Mouse (Mus musculus) ovary, adult 2 months (tissue): ENCODE data around the gene Gm13275. TPM values are rescaled to one million over a fixed set of nuclear protein-coding genes. Genes with fewer than 3 reads are reported as not detected.

Source experiments
- polyA plus RNA-seq: library from polyadenylated mRNA; depleted of rRNA; stranded (reverse); fragments of >200 nt; gene quantifications from 2 replicates; pipeline ENCODE4 v1.2.3, GENCODE M21; 2012; rRNA removed

The Gm13275 gene
- polyA plus RNA-seq, 1 experiment, result not detected

Other genes starting within 250 kb of the Gm13275 start
- not detected in 2 replicates for gene Ifna15, start 236.2 kb upstream of the Gm13275 start, polyA plus RNA-seq
- not detected in 2 replicates for gene Ifna14, start 222.7 kb upstream of the Gm13275 start, polyA plus RNA-seq
- not detected in 2 replicates for gene Ifna9, start 202.1 kb upstream of the Gm13275 start, polyA plus RNA-seq
- gene Ifna12, start 191.1 kb upstream of the Gm13275 start, polyA plus RNA-seq, result not detected in 2 replicates
- gene C87499, start 160.1 kb upstream of the Gm13275 start, polyA plus RNA-seq, result 1.1 and 1.9 TPM in 2 replicates
- not detected in 2 replicates for gene Ifna13, start 150.0 kb upstream of the Gm13275 start, polyA plus RNA-seq
- not detected in 2 replicates for gene Ifna16, start 117.6 kb upstream of the Gm13275 start, polyA plus RNA-seq
- gene Ifna2, start 110.6 kb upstream of the Gm13275 start, polyA plus RNA-seq, result not detected in 2 replicates
- not detected in 2 replicates for gene Ifnab, start 103.1 kb upstream of the Gm13275 start, polyA plus RNA-seq
- gene Gm26566, start 72.7 kb upstream of the Gm13275 start, polyA plus RNA-seq, result 0.54 and 0.57 TPM in 2 replicates
- gene Klhl9, start 72.0 kb upstream of the Gm13275 start, polyA plus RNA-seq, result 26.4 and 40.2 TPM in 2 replicates
- not detected in 2 replicates for gene Gm13271, start 39.6 kb upstream of the Gm13275 start, polyA plus RNA-seq
- gene Gm13283, start 34.4 kb upstream of the Gm13275 start, polyA plus RNA-seq, result not detected in 2 replicates
- gene Gm13290, start 20.7 kb upstream of the Gm13275 start, polyA plus RNA-seq, result not detected in 2 replicates
- gene Gm13289, start 17.6 kb upstream of the Gm13275 start, polyA plus RNA-seq, result not detected in 2 replicates
- gene Gm13272, start 14.6 kb upstream of the Gm13275 start, polyA plus RNA-seq, result not detected in 2 replicates
- not detected in 2 replicates for gene Ifnz, start 12.4 kb upstream of the Gm13275 start, polyA plus RNA-seq
- not detected in 2 replicates for gene Gm13276, start 8.8 kb upstream of the Gm13275 start, polyA plus RNA-seq
- gene Gm13277, start 5.9 kb upstream of the Gm13275 start, polyA plus RNA-seq, result not detected in 2 replicates
- gene Gm13278, start 2.9 kb upstream of the Gm13275 start, polyA plus RNA-seq, result not detected in 2 replicates
- not detected in 2 replicates for gene Gm13279, start 2.9 kb downstream of the Gm13275 start, polyA plus RNA-seq
- gene Gm13285, start 5.2 kb downstream of the Gm13275 start, polyA plus RNA-seq, result not detected in 2 replicates
- gene Gm13287, start 8.8 kb downstream of the Gm13275 start, polyA plus RNA-seq, result not detected in 2 replicates
- 0.06 TPM in 1 of 2 replicates, not detected in the other for gene Gm13288, start 11.0 kb downstream of the Gm13275 start, polyA plus RNA-seq
- not detected in 2 replicates for gene Ifna7, start 21.7 kb downstream of the Gm13275 start, polyA plus RNA-seq
- not detected in 2 replicates for gene Ifna11, start 25.5 kb downstream of the Gm13275 start, polyA plus RNA-seq
- not detected in 2 replicates for gene Ifna6, start 32.9 kb downstream of the Gm13275 start, polyA plus RNA-seq
- gene Ifna5, start 41.0 kb downstream of the Gm13275 start, polyA plus RNA-seq, result not detected in 2 replicates
- gene Ifna4, start 47.4 kb downstream of the Gm13275 start, polyA plus RNA-seq, result not detected in 2 replicates
- not detected in 2 replicates for gene Ifna1, start 55.6 kb downstream of the Gm13275 start, polyA plus RNA-seq
- 0.33 and 1.0 TPM in 2 replicates for gene Ifne, start 85.7 kb downstream of the Gm13275 start, polyA plus RNA-seq